Mouse (Mus musculus): ENCODE measurements around the gene Clic1. TPM values are rescaled to one million over a fixed set of nuclear protein-coding genes. Genes with fewer than 3 reads are reported as not detected.

Clic1 gene
- total RNA-seq, 2 experiments from 2014 or later, result 12.4 to 18.6 TPM

- no peak for DNase-seq
Measured at GRCm38 (mm10) chr17:35044904-35045806, 4.6 kb upstream of the Clic1 start.

DNA sequence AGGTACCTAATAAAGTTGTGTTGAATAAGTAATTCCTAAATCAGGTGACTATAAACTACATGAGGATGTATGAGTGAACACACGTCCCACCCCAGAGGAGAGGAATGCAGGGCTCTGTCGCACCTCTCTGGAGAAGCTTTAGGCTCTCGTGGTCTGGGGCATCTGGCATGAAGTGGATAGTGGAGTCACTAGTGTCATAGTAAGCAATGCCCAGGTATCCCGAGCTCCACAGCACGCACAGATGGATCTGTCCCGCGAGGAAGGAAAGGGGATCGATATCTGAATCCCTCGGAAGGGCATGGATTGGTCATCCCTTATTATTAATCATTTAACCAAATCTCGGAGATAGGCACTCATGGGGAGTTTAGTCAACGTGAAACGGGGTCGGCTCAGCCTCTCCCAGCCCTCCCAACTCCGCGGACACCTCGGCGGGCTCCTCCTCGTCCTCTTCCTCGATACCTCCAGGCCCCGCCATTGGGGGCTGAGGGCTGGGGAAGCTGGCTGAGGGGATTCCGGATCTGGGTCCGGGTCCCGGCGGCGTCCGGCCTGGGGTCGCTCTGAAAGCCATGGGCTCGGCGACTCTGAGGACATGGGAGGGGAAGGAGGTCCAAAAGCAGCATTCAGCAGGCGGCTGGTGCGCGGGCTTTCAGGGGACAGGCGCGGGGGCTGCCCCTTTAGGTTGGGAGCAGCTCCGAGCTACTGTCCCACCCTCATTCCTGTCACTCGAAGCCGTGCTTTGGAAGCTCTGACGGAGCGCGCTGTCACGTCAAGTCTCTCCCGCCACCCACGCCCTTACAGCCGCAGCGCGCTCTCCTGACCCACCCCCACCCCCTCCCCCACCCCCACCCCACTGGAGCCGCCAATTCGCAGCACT, 3.7 kb upstream of the Clic1 start:
- DNase-seq, result no peak

- DNase-seq, result peak; percentile 98
Measured at GRCm38 (mm10) chr17:35046681-35047455, 2.9 kb upstream of the Clic1 start, which contains the start of gene Msh5. Gene Msh5 (minus strand): TSS chr17:35046745.

DNA sequence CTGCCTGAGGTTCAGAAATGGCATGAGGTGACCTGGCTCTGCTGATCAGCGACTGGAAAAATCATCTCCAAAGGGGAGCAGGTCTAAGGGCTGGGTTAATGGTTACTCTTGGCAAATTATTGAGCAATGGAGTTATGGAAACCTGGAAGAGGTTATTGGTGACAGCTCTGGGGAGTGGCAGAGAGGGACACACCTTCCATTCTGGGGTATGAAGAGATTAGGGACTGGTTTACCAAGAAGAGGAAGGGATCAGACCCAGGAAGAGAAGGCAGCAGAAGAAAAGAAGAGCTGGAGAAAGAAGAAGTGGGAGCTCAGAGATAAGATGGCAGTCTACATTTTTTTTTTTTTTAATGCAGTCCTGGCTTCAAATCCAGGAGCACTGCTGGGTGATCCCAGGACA, 2.1 kb upstream of the Clic1 start:
- DNase-seq, result no peak

GRCm38 (mm10) chr17:35048149-35048931, 1.4 kb upstream of the Clic1 start:
- peak; percentile 34 for DNase-seq

GRCm38 (mm10) chr17:35048932-35049440, 780 bp upstream of the Clic1 start:
- DNase-seq, result no peak

- DNase-seq, result peak; percentile 80
Measured at GRCm38 (mm10) chr17:35050126-35050750, 472 bp downstream of the Clic1 start.

GRCm38 (mm10) chr17:35051156-35052086, 1.7 kb downstream of the Clic1 start:
- DNase-seq, result peak; percentile 72

- DNase-seq, result no peak
Measured at GRCm38 (mm10) chr17:35052271-35052798, 2.6 kb downstream of the Clic1 start.

DNA sequence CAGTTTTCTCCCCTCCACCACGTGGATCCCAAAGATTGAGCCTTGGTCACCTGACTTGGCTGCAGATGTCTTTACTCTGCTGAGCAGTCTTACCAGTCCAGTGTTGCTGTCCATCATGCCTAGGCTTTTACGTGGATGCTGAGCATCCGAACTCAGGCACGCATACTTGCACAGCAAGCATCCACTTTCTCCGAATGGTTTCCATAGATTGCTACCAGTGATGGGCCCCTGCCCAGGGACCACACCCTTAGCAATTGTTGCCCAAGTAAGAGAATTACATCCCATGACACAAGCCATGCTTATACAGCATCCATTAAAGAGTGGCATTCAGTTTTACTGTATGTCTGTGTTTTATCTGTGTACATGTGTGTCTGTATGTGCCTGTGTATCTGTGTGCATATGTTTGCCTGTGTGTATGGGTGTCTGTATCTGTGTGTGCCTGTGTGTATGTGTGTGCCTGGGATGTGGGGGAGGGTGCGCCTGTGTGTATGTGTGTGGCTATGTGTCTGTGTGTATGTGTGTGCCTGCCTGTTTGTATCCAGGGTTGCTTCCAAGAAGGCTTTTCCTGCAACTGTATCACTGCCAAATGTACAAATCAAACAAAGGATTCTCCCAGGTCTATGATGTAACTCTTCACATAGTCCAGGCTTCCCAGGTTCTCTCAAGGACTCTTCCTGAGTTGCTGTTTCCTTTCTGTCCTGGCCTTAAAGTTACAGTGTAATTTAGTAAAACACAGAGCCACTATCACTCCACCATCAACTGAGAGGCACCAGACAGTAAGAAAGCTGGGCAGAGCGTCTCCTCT, 6.1 kb downstream of the Clic1 start:
- no peak for DNase-seq

- DNase-seq, result no peak
Measured at GRCm38 (mm10) chr17:35057090-35057489, 7.3 kb downstream of the Clic1 start.

GRCm38 (mm10) chr17:35058316-35058715, 8.6 kb downstream of the Clic1 start:
- no peak for DNase-seq

DNA sequence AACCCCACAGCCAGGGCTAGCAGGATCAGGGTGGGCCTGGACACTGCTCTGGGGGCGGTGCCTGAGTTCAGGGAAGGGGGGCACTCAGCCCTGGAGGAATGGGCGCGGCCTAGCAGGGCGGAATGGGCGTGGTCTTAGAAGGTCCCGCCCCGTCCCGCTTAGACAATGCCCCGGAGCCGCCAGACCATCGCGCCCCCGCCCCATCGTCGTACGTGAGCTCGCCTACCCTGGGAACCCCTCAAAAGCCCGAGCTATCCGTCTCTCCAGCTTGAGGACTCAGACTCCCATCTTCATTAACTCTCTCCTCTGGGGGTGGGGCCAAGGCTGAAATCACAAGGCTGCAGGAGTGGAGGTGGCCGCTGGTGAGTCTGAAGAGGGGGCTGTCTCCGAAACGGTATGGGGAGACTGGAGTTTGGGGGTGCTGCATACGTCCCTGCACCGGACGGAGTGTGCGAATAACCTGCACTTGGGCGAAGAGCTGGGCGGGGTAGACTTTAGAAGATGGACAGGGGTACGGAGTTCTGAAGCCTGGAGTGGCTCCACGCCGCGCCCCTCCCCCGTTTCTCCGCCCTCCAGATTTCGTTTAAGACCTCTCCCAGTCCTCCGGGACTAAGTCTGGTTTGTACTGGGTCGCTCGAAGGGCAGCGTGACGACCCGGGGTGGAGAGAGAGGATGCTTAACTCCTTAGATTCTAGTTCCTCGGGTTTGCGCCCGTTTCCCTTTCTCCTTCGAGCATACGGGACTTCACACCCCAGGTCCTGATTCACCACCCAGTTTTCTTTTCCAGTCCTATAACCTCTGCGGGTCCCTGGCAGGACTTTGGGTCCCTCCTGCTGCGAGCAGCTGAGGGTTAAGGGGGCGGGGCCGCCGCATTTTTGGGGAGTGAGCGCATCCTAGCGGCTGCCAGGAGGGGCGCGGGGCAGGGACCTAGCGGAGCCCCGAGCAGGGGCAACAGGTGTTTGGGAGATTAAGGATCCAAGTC, 9.4 kb downstream of the Clic1 start, which contains the start of gene Ddah2:
Gene Ddah2 (plus strand): TSS at position 125 of the 982 bp plus-strand sequence.
- peak; percentile 89 for DNase-seq

DNA sequence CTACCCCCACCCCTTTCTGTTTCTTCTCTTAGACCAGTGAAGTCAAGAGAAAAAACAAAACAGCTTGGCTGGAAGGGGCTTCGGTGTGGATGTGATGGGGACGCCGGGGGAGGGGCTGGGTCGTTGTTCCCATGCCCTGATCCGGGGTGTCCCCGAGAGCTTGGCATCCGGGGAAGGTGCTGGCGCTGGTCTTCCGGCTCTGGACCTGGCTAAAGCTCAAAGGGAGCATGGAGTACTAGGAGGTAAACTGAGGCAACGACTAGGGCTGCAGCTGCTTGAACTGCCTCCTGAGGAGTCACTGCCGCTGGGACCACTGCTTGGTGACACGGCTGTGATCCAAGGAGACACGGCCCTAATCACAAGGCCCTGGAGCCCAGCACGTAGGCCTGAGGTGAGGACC, 10.3 kb downstream of the Clic1 start:
- DNase-seq, result peak; percentile 16

- DNase-seq, result peak; percentile 20
Measured at GRCm38 (mm10) chr17:35060737-35061297, 11.1 kb downstream of the Clic1 start.

- DNase-seq, result no peak
Measured at GRCm38 (mm10) chr17:35061299-35061698, 11.5 kb downstream of the Clic1 start.
